Mouse (Mus musculus): ENCODE results near the gene Hrc.

- TF ChIP-seq POLR2A (IDR thresholded peaks at IDR 0.05; ENCODE audit: control insufficient read depth, extremely low read depth, insufficient read depth, low read length, poor library complexity) (no peak), CTCF (IDR thresholded peaks at IDR 0.05; ENCODE audit: borderline replicate concordance, control insufficient read depth, extremely low read depth, insufficient read depth, low read length, poor library complexity) (no peak)
These were observed at the start of gene Hrc for GRCm38 (mm10) chr7:45335056-45335455.

All from thymus, adult 2 months (tissue).